Mouse (Mus musculus): ENCODE results near the gene Nrxn2. TPM values are rescaled to one million over a fixed set of nuclear protein-coding genes. Genes with fewer than 3 reads are reported as not detected.

Nrxn2 gene
- polyA plus RNA-seq, 1 experiment from 2014 or later = 1.4 TPM

DNA sequence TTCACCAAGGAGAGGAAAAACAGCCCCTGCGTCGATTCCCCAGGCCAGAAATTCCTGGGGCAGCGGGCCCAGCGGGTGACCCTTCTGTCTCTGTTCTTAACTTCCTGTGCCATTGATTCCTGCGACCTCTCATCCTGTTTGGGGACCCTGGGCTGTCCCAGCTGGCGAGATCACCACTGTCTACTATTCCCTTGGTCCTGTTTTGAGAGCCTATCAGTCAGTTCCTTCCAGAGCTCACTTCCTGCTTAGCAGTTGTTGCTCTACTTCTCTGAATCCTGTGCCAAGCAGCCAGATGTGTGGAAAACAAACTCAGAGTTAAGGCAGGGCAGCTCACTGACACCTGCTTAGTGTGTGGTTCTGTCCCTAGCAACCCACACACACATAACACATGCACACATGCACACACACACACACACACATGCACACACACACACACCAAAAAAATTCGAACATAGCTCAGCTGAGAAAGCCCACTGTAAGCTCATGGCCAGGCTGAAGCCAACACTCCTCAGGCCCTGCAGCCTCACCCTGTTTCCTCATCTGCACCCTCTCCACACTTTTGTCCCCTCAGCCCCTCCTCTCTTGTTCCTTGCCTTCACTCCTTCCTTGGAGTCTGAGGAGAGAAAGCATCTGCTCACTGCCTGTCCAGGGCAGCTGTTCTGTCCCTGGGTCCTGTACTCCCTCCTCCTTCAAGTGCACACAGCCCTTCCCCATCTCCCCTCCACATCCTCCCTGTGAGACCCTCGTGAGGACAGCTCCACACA lies 135.5 kb downstream of the Nrxn2 start:
- 42% methylated on average over 8 of the region's 8 CpGs for WGBS
- H3K27ac ChIP-seq (ENCODE audit: low read depth, low read length) = no peak overlapping the region
- no peaks in the 10 kb centered on the region for H3K9me3 ChIP-seq (ENCODE audit: control insufficient read depth)
- ATAC-seq = no peak
- no peaks in the 10 kb centered on the region for H3K4me1 ChIP-seq (replicated peaks; ENCODE audit: control insufficient read depth, insufficient read depth, low read length)
- TF ChIP-seq CTCF (IDR thresholded peaks at IDR 0.05; ENCODE audit: low read depth) = no peak
- H3K4me3 ChIP-seq (ENCODE audit: low read depth, low read length) = no peak overlapping the region
- no peak overlapping the region for H3K4me2 ChIP-seq (replicated peaks; ENCODE audit: low read depth)
- H3K9ac ChIP-seq (ENCODE audit: low read depth, low read length) = no peak overlapping the region
- no peaks in the 10 kb centered on the region for H3K36me3 ChIP-seq (ENCODE audit: control insufficient read depth, insufficient read depth)
- no peaks in the 10 kb centered on the region for H3K27me3 ChIP-seq (replicated peaks; ENCODE audit: control insufficient read depth, insufficient read depth, low read length)

DNA sequence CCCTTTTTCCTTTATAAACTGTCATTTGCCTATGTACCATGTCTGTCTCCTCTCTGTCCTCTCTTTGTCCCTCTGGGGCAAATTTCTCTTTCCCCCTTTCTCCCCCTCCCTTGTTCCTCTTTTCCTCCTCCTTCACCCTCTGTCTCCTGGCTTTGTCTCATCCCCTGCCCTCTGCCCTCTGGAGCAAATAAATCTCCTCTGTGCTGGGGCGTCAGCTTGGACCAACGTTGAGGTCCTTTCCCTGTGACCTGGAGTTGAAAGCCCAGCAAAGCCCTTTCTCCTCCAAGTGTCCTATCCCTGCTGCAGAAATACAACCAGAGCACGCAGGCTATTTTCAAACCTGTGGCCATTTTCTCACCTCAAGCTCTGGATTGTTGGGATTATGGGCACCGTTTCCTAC lies 141.0 kb downstream of the Nrxn2 start:
- Histone ChIP-seq H3K4me3 (ENCODE audit: low read depth, low read length) (no peak overlapping the region), H3K4me2 (replicated peaks; ENCODE audit: low read depth) (no peak overlapping the region), H3K27me3 (replicated peaks; ENCODE audit: control insufficient read depth, insufficient read depth, low read length) (no peaks in the 10 kb centered on the region), H3K9ac (ENCODE audit: low read depth, low read length) (no peak overlapping the region), H3K9me3 (ENCODE audit: control insufficient read depth) (no peaks in the 10 kb centered on the region), H3K27ac (ENCODE audit: low read depth, low read length) (no peak overlapping the region), H3K36me3 (ENCODE audit: control insufficient read depth, insufficient read depth) (no peaks in the 10 kb centered on the region), H3K4me1 (replicated peaks; ENCODE audit: control insufficient read depth, insufficient read depth, low read length) (no peaks in the 10 kb centered on the region)
- TF ChIP-seq CTCF (IDR thresholded peaks at IDR 0.05; ENCODE audit: low read depth) = no peak
- 64% methylated on average over 4 of the region's 4 CpGs for WGBS
- ATAC-seq = no peak

DNA sequence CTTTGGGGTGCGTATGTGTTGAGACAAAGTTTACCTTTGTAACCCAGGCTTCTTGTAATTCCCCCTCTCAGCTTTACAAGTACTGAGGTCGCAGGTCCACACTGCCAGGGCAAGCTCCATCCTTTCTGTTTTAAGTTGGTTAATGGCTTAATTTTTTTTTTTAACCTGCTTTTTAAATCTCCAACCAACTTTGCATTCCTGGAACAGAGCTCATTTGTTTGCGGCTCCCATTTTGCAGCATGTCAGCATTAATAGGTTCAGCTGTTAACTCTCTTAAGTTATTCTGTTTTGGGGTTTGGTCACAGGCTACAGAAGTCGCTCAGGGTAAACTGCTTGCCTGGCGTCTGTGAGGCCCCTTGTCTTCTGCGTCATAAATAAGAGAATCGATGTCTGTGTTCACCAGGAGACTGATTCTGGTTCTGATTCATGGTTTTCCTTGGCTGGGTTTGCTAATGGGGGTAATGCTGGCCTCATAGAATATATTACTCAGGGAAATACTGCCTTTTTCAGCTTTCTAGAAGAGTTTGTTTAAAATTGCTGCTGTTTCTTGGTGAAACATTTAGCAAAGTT lies 141.8 kb downstream of the Nrxn2 start:
- H3K4me2 ChIP-seq (replicated peaks; ENCODE audit: low read depth) = no peak overlapping the region
- H3K9ac ChIP-seq (ENCODE audit: low read depth, low read length) = no peak overlapping the region
- no peaks in the 10 kb centered on the region for H3K9me3 ChIP-seq (ENCODE audit: control insufficient read depth)
- 71% methylated on average over 7 of the region's 7 CpGs for WGBS
- H3K36me3 ChIP-seq (ENCODE audit: control insufficient read depth, insufficient read depth) = no peaks in the 10 kb centered on the region
- TF ChIP-seq CTCF (IDR thresholded peaks at IDR 0.05; ENCODE audit: low read depth) = no peak
- H3K27me3 ChIP-seq (replicated peaks; ENCODE audit: control insufficient read depth, insufficient read depth, low read length) = no peaks in the 10 kb centered on the region
- no peak for ATAC-seq
- H3K27ac ChIP-seq (ENCODE audit: low read depth, low read length) = no peak overlapping the region
- no peak overlapping the region for H3K4me3 ChIP-seq (ENCODE audit: low read depth, low read length)
- H3K4me1 ChIP-seq (replicated peaks; ENCODE audit: control insufficient read depth, insufficient read depth, low read length) = no peaks in the 10 kb centered on the region

DNA sequence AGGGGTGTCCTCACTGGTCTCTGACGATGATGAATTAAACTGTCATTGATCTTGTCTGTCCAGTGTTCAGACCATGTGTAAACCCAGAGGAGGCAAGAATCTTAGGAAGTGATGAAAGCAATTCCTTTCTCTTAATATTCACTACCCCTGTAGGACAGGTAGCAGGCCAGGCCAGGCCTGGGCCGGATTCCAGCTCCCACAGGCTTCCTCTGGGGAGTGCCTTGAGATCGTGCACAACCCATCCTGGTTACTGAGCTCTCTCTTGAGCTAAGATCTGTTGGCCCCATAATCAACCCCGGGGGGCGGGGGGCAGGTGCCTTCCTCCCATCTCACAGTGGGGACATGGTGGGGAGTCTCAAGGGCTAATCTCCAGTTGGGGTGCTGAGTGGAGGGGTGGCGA lies 146.6 kb downstream of the Nrxn2 start:
- WGBS = 90% methylated on average over 6 of the region's 6 CpGs
- H3K27me3 ChIP-seq (replicated peaks; ENCODE audit: control insufficient read depth, insufficient read depth, low read length) = no peaks in the 10 kb centered on the region
- no peaks in the 10 kb centered on the region for H3K9me3 ChIP-seq (ENCODE audit: control insufficient read depth)
- no peak overlapping the region for H3K4me2 ChIP-seq (replicated peaks; ENCODE audit: low read depth)
- H3K4me3 ChIP-seq (ENCODE audit: low read depth, low read length) = no peak overlapping the region
- H3K27ac ChIP-seq (ENCODE audit: low read depth, low read length) = no peak overlapping the region
- TF ChIP-seq CTCF (IDR thresholded peaks at IDR 0.05; ENCODE audit: low read depth) = no peak
- H3K4me1 ChIP-seq (replicated peaks; ENCODE audit: control insufficient read depth, insufficient read depth, low read length) = no peaks in the 10 kb centered on the region
- H3K9ac ChIP-seq (ENCODE audit: low read depth, low read length) = no peak overlapping the region
- no peak for ATAC-seq
- H3K36me3 ChIP-seq (ENCODE audit: control insufficient read depth, insufficient read depth) = no peaks in the 10 kb centered on the region

DNA sequence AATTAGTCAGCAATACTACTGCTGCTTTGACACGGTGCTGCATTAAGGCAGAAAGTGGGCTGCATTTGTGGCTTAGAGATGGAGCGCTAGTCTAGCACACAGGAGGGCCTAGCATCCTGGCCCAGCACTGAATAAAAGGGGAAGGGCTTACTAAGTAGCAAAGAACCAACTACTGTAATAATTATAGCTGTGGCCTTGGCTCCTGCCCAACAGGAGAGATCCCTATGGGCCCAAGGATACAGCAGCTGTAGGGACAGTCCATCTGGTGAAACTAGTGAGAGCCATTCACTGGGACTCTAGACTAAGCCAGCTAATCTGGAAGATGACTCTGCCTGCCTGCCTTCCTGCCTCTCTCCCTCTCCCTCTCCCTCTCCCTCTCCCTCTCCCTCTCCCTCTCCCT lies 147.9 kb downstream of the Nrxn2 start:
- Histone ChIP-seq H3K9me3 (ENCODE audit: control insufficient read depth) (no peaks in the 10 kb centered on the region), H3K4me2 (replicated peaks; ENCODE audit: low read depth) (no peak overlapping the region), H3K4me3 (ENCODE audit: low read depth, low read length) (no peak overlapping the region), H3K27me3 (replicated peaks; ENCODE audit: control insufficient read depth, insufficient read depth, low read length) (no peaks in the 10 kb centered on the region), H3K27ac (ENCODE audit: low read depth, low read length) (no peak overlapping the region), H3K36me3 (ENCODE audit: control insufficient read depth, insufficient read depth) (no peaks in the 10 kb centered on the region), H3K9ac (ENCODE audit: low read depth, low read length) (no peak overlapping the region), H3K4me1 (replicated peaks; ENCODE audit: control insufficient read depth, insufficient read depth, low read length) (no peaks in the 10 kb centered on the region)
- 89% methylated on average over 2 of the region's 2 CpGs for WGBS
- no peak for ATAC-seq
- TF ChIP-seq CTCF (IDR thresholded peaks at IDR 0.05; ENCODE audit: low read depth) = no peak

DNA sequence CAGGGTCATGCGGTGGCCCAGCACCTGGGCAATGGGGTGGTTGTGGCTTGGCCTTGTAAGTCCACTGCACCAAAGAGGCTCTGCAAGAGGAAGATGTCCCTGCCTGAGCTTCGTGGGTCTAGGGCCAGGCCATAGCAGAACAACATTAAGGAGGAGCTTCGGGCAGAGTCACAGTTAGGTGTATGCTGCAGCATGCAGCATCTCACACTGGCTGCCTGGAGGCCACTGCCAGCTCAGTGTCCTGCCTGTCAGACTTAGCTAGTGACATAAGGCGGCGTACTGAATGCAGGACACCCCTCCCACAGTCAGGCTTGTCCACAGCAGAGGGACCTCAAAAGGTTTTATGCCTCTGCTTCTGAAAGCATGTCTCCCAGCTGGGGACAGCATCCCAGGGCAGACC lies 150.5 kb downstream of the Nrxn2 start:
- WGBS = 80% methylated on average over 5 of the region's 5 CpGs
- H3K9me3 ChIP-seq (ENCODE audit: control insufficient read depth) = no peaks in the 10 kb centered on the region
- H3K9ac ChIP-seq (ENCODE audit: low read depth, low read length) = no peak overlapping the region
- H3K4me2 ChIP-seq (replicated peaks; ENCODE audit: low read depth) = no peak overlapping the region
- no peaks in the 10 kb centered on the region for H3K27me3 ChIP-seq (replicated peaks; ENCODE audit: control insufficient read depth, insufficient read depth, low read length)
- no peaks in the 10 kb centered on the region for H3K36me3 ChIP-seq (ENCODE audit: control insufficient read depth, insufficient read depth)
- H3K4me3 ChIP-seq (ENCODE audit: low read depth, low read length) = no peak overlapping the region
- H3K27ac ChIP-seq (ENCODE audit: low read depth, low read length) = no peak overlapping the region
- no peak for ATAC-seq
- H3K4me1 ChIP-seq (replicated peaks; ENCODE audit: control insufficient read depth, insufficient read depth, low read length) = no peaks in the 10 kb centered on the region
- TF ChIP-seq CTCF (IDR thresholded peaks at IDR 0.05; ENCODE audit: low read depth) = no peak

Measured in intestine, postnatal 0 days (tissue).